Mouse (Mus musculus) cerebellum, adult 18-20 months (tissue): Measurements from ENCODE around the gene Smyd3.

Source experiments
- DNase-seq, 2 experiments: peaks; one replicate each; pipeline ENCODE4 v3.0.0; 2021

Gene Smyd3

GRCm38 (mm10) chr1:179160697-179161096 lies 357.1 kb downstream of the Smyd3 start:
- DNase-seq, result no peak

DNA sequence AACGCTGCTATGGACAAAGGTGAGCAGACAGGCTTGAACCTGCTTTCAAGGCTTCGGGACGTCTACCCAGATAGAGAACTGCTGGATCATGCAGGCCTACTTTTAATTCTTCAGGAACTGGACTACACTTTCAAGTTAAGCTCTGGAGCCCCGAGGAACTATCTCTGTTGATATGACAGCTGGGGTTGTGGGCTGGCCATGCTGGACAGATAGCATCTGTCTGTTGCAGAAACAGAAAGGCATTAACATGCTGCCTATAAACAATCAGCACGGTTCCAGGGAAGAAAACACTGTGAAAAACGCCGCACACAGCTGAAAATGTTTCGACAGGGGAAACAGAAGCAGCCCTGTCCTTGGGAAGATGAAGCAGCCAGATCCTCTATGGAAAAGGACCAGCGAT lies 365.5 kb downstream of the Smyd3 start:
- no peak for DNase-seq

GRCm38 (mm10) chr1:179151275-179151674 lies 366.6 kb downstream of the Smyd3 start:
- DNase-seq, result no peak

GRCm38 (mm10) chr1:179149468-179150140 lies 368.2 kb downstream of the Smyd3 start:
- no peak for DNase-seq

DNA sequence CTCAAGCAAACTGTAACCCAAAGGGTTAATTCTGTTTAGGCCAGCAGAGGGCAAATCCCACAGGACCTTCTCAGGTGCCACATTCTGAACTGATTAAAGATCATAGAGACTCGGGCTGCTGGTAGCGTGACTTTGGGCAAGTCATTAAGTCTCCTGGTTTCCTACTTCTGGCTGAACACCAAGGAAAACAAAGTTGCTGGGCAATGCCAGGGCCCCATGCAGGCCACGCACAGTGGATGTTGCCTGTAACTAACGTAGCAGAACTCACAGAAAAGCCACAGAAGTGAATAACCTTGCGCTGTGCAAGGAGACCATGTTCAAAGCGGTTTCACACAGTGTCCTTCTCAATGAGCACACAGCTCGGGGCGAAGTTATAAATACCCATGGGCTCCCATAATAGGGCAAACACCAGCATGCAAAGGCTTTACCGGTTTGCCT lies 371.1 kb downstream of the Smyd3 start:
- DNase-seq, result no peak

DNA sequence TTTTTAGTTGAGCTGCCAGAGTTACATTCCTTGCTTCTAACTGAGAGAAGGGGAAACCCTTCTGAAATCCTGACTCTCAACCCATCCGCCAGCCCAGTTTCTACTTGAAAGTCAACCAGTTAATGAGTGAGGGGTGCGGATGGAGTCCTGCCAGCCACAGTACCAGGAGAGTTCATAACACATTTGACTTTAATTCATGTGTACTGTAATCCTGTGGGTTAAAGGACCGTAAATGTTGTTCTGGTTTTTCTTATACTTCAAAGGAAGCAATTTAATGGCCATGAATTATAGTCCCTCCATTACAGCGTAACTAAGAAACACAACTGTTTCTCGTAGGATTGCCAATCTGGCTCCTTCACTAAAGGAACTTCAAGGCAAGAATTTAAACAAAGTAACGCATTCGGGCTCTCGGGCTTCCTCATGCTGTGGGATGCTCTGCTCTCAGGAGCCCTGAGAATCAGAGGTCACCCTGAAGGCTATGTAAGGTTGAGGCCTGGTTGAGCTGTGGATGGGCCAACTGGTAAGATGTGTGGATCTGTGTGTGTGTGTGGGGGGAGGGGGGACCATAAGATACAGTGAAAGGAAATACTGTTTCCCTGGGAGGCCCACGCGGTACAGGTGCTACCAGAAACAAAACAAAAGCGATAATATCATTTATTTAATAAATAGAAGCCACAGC lies 374.5 kb downstream of the Smyd3 start:
- DNase-seq, result no peak

GRCm38 (mm10) chr1:179142177-179142576 lies 375.7 kb downstream of the Smyd3 start:
- DNase-seq, result peak; percentile 69 to 80

DNA sequence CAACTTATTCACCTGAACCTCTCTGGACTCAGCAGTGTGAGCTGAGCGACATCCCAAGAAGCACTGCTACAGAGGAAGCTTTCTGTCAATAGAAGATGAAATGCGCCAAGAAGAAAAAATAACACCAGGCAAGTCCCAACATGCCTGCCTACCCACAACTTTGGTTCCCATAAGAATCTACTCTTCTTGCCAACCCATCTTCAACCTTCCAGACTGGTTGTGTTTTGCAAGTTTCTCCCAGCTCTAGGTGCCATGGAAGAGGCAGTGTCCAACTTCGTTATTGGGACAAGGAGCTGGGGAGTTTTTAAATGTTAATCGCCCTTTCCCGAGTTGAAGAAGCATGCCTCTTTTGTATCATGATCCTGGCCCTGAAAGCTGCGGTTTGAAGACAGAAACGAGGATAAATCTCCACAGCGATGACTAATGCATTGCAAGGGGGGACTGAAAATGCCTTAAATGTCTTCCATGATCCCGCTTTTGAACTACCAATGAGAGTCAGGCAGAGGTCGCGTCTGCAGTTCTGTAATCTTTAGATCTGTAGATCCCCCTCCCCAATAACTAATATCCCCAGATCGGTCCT lies 376.7 kb downstream of the Smyd3 start:
- no peak for DNase-seq

DNA sequence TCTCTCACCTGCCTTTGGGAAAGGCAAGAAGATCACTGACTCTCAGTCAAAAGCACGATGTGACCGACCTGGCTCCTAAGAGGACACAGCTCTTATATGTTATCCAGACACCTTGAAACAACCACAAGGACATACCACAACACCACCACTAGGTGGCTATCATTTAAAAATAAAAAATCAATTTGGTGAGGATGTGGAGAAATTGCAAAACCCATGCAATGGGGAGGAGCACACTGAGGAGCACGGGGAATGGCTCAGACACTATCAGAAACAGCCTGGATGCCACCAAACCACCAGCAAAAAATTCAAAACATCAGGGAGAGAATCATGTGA lies 380.7 kb downstream of the Smyd3 start:
- DNase-seq, result no peak

DNA sequence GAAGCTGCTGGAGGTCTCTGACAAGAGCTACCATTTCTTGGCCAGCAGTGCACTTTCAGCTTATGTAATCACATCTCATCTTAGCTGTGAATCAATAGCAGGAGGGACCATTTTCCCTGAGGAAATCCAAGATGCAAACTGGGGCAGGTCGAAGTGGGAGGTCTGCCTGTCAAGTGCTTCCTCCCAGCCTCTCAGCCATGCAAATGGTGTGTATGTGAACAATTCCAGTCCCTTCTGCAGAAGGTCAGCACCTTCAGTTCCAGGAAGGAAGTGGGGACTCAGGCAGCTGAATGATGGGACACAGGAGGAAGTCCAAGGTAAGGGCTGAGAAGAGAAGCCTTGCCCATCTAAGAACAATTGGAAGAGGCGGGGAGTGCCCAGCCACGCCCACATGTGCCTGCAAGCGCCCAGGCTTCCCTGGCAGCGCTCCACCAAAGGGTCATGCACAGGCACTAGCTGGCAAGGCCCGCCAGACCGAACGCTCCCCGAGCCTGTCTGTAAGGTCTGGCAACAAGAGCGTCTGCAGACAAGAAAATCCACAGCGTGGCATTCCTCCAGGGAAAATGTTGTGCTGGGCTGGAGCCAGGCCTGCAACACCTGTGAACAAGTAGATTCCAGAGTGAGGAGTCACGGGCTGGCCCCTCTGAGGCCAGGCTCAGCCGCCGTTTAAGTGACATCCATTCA lies 381.2 kb downstream of the Smyd3 start:
- DNase-seq, result peak; percentile 71 to 75

DNA sequence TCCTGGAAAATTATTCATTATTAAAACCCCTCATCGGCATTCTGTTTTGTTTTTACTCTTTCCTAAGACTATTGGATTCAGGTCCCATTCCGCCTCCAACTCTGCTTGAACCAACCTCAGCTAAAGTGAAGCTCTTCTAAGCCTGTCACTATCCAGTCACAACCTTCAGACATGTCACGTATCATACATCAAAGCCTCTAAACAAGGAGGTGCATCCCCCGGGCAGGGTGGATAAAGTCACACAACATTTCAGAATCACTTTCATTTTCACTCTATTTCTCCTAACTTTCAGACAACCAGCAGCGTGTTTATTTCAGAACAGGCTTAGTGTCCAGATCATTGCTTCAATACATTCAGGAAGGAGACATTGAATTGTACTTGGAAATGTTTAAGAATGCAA lies 387.8 kb downstream of the Smyd3 start:
- no peak for DNase-seq

- no peak for DNase-seq
Measured at GRCm38 (mm10) chr1:179126287-179126686, 391.6 kb downstream of the Smyd3 start.

- DNase-seq, result peak; percentile 72 to 84
Measured at GRCm38 (mm10) chr1:179122476-179123229, 395.2 kb downstream of the Smyd3 start.

DNA sequence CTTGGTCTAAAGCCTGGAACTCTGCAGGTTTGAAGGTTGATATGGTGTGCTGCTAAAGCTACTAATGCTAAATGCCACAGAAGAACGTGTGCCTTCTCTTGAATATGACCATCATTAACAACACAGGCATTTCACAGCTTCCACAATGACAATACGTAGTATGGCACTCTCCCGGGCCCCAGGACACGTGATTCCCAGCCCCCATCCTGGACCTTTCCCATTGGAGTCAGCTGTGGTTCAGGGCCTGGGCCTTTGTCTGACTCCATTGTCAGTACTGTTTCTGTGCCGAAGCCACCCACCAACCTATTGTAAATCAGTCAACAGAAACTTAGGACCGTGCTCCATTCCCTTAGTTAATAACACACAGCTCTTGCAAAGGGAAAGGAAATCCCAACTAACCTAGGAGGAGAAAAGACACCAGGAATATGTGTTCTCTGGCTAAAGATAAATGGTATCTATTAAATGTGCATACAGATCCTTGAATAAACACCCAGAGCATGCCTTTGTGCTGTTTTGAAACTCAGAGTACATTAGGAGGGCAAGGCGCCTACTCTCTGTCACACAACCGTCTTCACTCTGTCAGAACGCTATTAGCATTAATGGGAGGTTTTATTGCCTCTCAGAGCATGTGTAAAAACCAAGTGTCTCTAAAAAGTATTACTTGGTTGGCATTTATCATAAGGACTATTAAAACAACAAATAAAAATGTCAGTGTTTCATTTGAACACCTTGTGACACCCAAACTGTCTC lies 397.4 kb downstream of the Smyd3 start:
- no peak for DNase-seq

GRCm38 (mm10) chr1:179118673-179119072 lies 399.2 kb downstream of the Smyd3 start:
- no peak for DNase-seq

- DNase-seq, result no peak
Measured at GRCm38 (mm10) chr1:179116729-179117663, 400.8 kb downstream of the Smyd3 start.

- DNase-seq, result no peak
Measured at GRCm38 (mm10) chr1:179114833-179115495, 402.9 kb downstream of the Smyd3 start.

DNA sequence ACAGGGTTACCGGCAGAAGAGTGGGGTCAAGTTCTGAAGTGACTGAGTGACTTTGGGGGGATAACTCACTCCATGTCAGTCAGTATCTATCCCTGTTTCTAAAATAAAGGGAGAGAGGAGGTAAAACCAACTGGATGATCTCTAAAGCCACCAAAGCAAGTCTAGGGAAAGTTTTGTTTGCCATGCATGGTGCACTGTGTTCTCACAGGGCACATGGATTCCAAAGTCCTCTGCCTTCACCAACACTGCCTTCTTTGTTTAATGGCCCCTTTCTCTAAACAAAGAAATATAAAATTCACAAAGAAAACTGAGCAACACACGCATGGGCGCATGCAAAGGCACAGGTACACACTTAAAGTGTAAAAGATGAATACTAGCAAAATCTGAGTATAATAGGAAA lies 403.5 kb downstream of the Smyd3 start:
- no peak for DNase-seq

DNA sequence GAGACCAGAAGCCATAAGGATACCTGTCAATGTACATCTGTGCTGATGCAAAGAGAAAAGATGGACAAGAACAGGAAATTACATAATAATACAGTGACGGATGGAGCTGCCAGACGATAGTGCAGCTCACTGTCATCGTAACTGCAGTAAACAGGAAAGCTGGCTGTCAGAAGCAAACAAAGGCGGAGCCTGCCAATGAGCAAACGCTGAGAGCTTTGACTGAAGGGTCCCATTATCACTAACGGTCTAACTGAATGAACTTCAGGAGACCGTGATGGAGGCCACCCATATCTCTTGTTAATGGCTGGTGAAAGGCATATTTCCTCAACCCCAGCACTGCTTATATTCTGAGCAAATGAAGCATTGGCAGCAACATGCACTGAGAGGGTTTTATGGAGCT lies 409.1 kb downstream of the Smyd3 start:
- no peak for DNase-seq
